Mouse (Mus musculus) c-Kit-positive CD71-negative TER-119-negative erythroid progenitor cells, embryonic 14.5 days (primary cell): ENCODE data around the gene Mdm2.

Source experiments
- DNase-seq: peaks from one replicate; pipeline ENCODE4 v3.0.0-alpha.2; 2013; ENCODE audit warnings: low read depth

Mdm2 gene

GRCm38 (mm10) chr10:117641400-117642200 lies 69.0 kb downstream of the Mdm2 start:
- DNase-seq = no peak

- DNase-seq = no peak
Measured at GRCm38 (mm10) chr10:117640595-117641078, 69.9 kb downstream of the Mdm2 start.

- DNase-seq = no peak
Measured at GRCm38 (mm10) chr10:117639899-117640594, 70.5 kb downstream of the Mdm2 start.

- DNase-seq = no peak
Measured at GRCm38 (mm10) chr10:117639221-117639599, 71.3 kb downstream of the Mdm2 start.
